Mouse (Mus musculus): ENCODE data around the gene Pglyrp4.
"Not testable (repeated sequence)": the region's sequence is repeated elsewhere in the genome, so short reads cannot be mapped to it uniquely, and the experiment has no call there.

Gene Pglyrp4

GRCm38 (mm10) chr3:90726606-90727005 lies at the start of gene Pglyrp4:
Pglyrp4 (plus strand) TSS chr3:90726906.
- H3K36me3 ChIP-seq (ENCODE audit: control insufficient read depth, insufficient read depth, low read length, poor library complexity, severe bottlenecking), result no peaks in the 10 kb centered on the region
- no peaks in the 10 kb centered on the region for H3K27me3 ChIP-seq (ENCODE audit: control insufficient read depth, insufficient read depth, low read length, poor library complexity, severe bottlenecking)
- DNase-seq (ENCODE audit: low read depth, low spot score), result no peak

DNA sequence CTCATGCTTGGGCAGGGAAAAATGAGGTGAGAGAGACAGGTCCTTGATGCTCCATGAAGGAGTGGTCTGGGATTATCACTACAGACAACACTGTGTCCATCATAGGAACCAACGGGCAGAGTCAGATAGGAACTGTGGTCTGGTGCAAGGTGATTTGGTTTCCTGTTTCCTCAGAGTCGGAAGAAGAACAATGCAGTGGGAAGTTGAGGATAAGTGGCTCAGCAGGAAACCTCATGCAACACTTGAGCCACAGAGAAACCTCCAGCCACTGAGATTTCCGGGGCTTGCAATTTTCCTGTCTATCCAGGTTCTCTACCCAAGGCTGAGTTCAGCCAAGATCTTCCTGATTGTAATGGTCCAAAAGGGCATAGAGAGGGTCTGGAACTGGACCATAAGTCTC lies 48.0 kb upstream of the Pglyrp4 start:
- H3K36me3 ChIP-seq (ENCODE audit: control insufficient read depth, insufficient read depth, low read length, poor library complexity, severe bottlenecking), result no peaks in the 10 kb centered on the region
- peaks cover 2% of the 10 kb centered on the region; the same call in 1 of the 2 replicates for H3K27me3 ChIP-seq (ENCODE audit: control insufficient read depth, insufficient read depth, low read length, poor library complexity, severe bottlenecking)
- DNase-seq (ENCODE audit: low read depth, low spot score), result no peak

DNA sequence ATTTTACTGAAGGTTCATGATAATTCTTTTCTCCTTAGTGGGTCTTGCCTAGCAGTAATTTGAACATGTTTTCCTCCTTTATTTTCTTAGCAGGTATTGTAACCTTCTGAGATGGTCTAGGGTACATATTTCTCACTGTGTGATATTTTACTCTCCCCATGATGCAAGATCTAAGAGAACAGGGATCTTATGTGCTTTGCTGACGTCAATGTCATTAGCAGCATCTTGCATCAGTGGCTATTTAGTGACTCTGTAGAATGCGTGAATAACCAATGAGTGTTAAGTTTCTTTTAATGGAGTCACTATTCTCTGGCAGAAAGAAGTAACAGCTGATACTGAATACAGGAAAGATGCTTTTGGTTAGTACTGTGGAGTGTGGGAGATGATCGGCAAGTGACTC lies 42.8 kb upstream of the Pglyrp4 start:
- no peaks in the 10 kb centered on the region for H3K36me3 ChIP-seq (ENCODE audit: control insufficient read depth, insufficient read depth, low read length, poor library complexity, severe bottlenecking)
- no peak for DNase-seq (ENCODE audit: low read depth, low spot score)
- H3K27me3 ChIP-seq (ENCODE audit: control insufficient read depth, insufficient read depth, low read length, poor library complexity, severe bottlenecking), result no peaks in the 10 kb centered on the region

DNA sequence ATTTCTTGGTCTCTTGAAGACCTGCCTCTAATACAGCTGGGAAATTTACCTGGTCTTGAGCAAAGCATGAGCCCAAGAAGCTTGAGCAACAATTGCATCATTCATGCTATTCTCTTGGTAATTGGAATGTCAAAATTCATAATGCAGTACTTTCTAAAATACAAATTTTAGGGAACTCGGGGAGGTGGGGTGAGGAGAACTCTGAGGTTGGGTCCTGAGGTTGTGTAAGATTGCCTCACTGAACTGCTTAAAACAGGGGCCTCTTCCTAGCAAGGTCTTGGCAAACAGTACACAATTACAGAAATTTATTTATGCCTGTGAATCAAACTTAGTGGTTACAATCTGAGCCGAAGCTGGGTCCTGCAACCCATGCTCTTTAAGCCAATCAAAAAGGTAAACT lies 39.9 kb upstream of the Pglyrp4 start:
- no peak for DNase-seq (ENCODE audit: low read depth, low spot score)
- Histone ChIP-seq H3K27me3 (ENCODE audit: control insufficient read depth, insufficient read depth, low read length, poor library complexity, severe bottlenecking) (no peaks in the 10 kb centered on the region), H3K36me3 (ENCODE audit: control insufficient read depth, insufficient read depth, low read length, poor library complexity, severe bottlenecking) (no peaks in the 10 kb centered on the region)

DNA sequence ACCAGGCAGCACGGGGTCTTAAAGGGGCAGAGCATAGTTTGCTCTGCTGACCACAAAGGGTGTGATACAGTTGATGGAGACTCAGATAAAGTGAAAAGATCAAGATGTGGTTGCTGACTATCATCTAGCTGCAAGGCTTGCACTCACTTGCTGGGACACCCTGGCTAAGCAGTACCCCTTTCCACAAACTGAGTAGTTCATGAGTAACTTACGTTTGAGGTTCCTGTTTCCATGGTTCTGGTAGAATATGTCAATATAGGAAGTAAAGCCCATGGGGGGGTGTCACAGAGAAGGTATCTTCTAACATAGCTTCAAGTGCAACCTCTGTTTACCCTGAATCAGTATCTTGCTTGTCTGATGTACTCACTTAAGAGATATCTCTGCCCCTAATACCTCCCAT lies 33.2 kb upstream of the Pglyrp4 start:
- no peak for DNase-seq (ENCODE audit: low read depth, low spot score)
- no peaks in the 10 kb centered on the region for H3K36me3 ChIP-seq (ENCODE audit: control insufficient read depth, insufficient read depth, low read length, poor library complexity, severe bottlenecking)

DNA sequence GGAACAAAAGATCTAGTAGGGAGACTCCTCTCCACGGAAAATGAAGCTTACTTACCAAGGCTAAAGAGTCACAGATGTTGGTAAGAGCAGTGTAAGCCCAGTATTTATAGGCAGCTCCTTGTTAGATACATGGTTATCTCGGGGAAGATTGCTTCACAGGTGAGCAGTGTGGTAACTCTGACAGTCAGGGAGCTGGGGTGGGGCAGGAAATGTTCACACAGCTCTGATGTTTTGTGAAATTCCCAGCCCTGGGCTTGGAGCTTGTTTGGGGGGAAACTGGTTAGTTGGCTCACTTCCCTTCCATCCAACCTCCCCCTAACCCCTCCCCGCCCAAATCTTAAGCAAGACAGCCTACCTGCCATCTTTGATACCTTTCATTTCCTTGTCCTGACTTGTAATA lies 31.1 kb upstream of the Pglyrp4 start, which contains the start of gene S100a9:
S100a9 (minus strand) TSS at position 109 of the 400 bp plus-strand sequence.
- Histone ChIP-seq H3K27me3 (ENCODE audit: control insufficient read depth, insufficient read depth, low read length, poor library complexity, severe bottlenecking) (no peaks in the 10 kb centered on the region), H3K36me3 (ENCODE audit: control insufficient read depth, insufficient read depth, low read length, poor library complexity, severe bottlenecking) (no peaks in the 10 kb centered on the region)
- no peak for DNase-seq (ENCODE audit: low read depth, low spot score)

More for the DNA sequence above, 33.2 kb upstream of the Pglyrp4 start:
- H3K27me3 ChIP-seq (ENCODE audit: control insufficient read depth, insufficient read depth, low read length, poor library complexity, severe bottlenecking), result no peaks in the 10 kb centered on the region

DNA sequence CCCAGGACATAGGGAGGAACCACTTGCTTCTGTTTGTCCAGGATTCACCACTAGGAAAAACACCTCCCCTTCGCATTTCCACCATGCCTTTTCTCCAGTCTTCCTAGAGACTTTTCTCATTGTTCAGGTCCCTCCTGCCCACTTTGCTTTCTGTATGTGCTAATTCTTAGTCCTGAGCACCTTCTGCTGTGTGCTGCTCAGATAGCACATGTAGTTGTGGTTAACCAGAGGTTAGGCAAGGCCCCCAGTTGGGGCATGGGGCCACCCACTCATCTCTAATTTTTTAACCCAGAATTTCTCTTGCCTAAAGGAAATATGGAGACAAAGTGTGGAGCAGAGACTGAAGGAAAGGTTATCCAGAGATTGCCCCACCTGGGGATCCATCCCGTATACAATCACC lies 24.5 kb upstream of the Pglyrp4 start:
- H3K27me3 ChIP-seq (ENCODE audit: control insufficient read depth, insufficient read depth, low read length, poor library complexity, severe bottlenecking), result no peaks in the 10 kb centered on the region
- H3K36me3 ChIP-seq (ENCODE audit: control insufficient read depth, insufficient read depth, low read length, poor library complexity, severe bottlenecking), result no peaks in the 10 kb centered on the region
- DNase-seq (ENCODE audit: low read depth, low spot score), result no peak

DNA sequence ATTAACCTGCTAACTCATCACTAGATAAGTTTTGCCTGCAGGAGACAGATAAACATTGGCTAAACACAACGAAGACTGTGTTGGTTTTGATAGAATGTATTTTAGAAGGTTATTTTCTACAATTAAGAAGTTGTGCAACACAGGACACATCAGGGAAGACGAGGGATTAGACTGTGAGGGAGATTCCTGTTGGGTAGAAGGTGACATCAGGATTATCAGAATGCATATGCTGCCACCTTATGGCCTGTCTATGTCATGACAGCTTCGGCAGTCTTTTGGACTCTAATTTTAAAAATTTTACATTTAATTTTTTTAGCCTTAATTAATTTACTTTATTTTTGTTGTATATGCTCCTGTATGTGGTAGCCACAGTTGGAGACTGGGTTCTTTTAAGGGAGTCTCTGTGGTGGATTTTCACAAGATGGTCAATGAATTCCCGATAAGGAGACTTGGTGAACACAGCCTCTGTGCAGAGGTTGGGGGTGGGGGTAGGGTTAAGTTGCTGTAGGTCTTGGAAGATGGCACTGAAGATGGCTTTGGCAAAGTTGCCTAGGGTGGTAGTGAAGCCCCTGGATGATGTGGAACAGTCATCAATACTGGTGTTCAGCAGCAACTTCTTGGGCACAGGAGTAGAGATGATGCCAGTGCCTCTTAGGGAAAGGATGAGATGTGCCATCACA lies 18.0 kb upstream of the Pglyrp4 start:
- Histone ChIP-seq H3K36me3 (ENCODE audit: control insufficient read depth, insufficient read depth, low read length, poor library complexity, severe bottlenecking) (no peaks in the 10 kb centered on the region), H3K27me3 (ENCODE audit: control insufficient read depth, insufficient read depth, low read length, poor library complexity, severe bottlenecking) (no peaks in the 10 kb centered on the region)
- DNase-seq (ENCODE audit: low read depth, low spot score), result peak; percentile 46

GRCm38 (mm10) chr3:90709591-90710460 lies 16.9 kb upstream of the Pglyrp4 start:
- H3K27me3 ChIP-seq (ENCODE audit: control insufficient read depth, insufficient read depth, low read length, poor library complexity, severe bottlenecking), result no peaks in the 10 kb centered on the region
- H3K36me3 ChIP-seq (ENCODE audit: control insufficient read depth, insufficient read depth, low read length, poor library complexity, severe bottlenecking), result no peaks in the 10 kb centered on the region
- peak; percentile 90 for DNase-seq (ENCODE audit: low read depth, low spot score)

DNA sequence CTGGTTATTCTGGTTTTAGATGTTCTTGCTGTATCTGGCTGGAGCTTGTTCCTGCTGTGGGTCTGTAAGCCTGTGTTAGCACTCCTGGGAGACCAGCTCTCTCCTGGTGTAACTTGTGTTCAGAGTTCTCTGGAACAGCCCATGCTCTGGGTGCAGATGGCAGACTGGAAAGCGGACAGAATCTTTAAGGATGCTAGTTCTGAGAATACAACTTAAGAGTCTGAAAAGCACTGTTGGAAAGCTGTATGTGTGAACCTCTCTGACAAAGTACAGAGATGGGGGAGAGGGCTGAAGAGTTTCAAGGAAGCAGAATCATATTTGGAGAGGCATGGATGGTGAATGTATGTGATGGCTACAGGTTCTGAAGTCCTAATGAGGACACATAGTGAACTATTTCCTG lies 23.0 kb downstream of the Pglyrp4 start:
- Histone ChIP-seq H3K36me3 (ENCODE audit: control insufficient read depth, insufficient read depth, low read length, poor library complexity, severe bottlenecking) (no peaks in the 10 kb centered on the region), H3K27me3 (ENCODE audit: control insufficient read depth, insufficient read depth, low read length, poor library complexity, severe bottlenecking) (no peaks in the 10 kb centered on the region)
- no peak for DNase-seq (ENCODE audit: low read depth, low spot score)

DNA sequence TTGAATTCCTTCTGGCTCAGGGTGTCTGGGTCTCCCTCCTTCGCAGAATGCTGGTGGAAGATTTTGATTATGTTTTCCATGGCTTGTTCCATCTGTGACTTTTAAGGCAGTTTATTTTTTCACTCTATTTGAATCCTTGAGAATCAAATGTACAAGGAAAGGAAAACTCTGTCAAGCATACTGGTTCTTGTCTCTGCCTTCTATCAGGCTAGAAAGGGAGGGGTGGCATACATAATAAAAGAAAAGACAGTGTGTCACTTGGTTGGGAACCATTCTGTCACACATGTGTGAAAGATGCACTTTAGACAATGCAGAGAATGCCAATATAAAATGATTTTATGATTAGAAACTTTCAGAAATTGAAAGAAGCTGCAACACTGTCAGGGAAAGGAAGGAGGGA lies 51.1 kb downstream of the Pglyrp4 start, which contains the start of gene Gm5849:
Gm5849 (minus strand) TSS at position 101 of the 400 bp plus-strand sequence.
- H3K27me3 ChIP-seq (ENCODE audit: control insufficient read depth, insufficient read depth, low read length, poor library complexity, severe bottlenecking); DNase-seq (ENCODE audit: low read depth, low spot score); H3K36me3 ChIP-seq (ENCODE audit: control insufficient read depth, insufficient read depth, low read length, poor library complexity, severe bottlenecking): not testable (repeated sequence)

Measured in splenic B cell, adult 2 months (primary cell).